Mouse (Mus musculus) gastrocnemius, postnatal 4 days (tissue): Measurements from ENCODE around the gene Dock4. TPM values are rescaled to one million over a fixed set of nuclear protein-coding genes. Genes with fewer than 3 reads are reported as not detected.

Experiments
- DNase-seq, 2 experiments: peaks; one replicate each; pipeline ENCODE4 v3.0.0; 2021 to 2022; ENCODE audit warnings: low spot score in 2 of 2, mixed read lengths in 2 of 2
- total RNA-seq, 2 experiments: library from RNA; stranded (reverse); gene quantifications; 2 replicates each; pipeline ENCODE4 v1.2.3; 2021

The Dock4 gene
- total RNA-seq, 2 experiments from 2014 or later = 20.7 to 23.4 TPM

- no peak for DNase-seq
Measured at GRCm38 (mm10) chr12:40459673-40460265, 14.0 kb downstream of the Dock4 start.

- DNase-seq = no peak
Measured at GRCm38 (mm10) chr12:40462693-40463235, 17.0 kb downstream of the Dock4 start.

DNA sequence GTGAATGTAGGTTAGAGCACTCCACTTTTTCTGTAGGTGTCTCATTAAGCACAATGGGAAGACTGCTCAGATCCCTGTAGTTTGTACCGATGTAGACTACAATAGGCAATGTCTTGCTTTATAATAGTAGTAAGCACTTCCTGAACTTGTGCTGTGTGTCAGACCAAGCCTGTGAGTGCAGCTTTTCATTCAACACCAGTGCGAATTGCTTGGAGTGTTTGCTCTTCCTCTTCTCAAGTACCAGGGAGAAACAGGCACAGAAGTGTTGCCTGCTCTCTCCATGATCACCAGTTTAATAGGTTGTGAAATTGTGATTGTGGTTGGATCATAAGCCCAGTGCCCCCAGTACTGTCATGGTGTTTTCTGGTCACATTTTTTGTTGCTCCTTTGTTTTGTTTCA, 18.1 kb downstream of the Dock4 start:
- no peak for DNase-seq

DNA sequence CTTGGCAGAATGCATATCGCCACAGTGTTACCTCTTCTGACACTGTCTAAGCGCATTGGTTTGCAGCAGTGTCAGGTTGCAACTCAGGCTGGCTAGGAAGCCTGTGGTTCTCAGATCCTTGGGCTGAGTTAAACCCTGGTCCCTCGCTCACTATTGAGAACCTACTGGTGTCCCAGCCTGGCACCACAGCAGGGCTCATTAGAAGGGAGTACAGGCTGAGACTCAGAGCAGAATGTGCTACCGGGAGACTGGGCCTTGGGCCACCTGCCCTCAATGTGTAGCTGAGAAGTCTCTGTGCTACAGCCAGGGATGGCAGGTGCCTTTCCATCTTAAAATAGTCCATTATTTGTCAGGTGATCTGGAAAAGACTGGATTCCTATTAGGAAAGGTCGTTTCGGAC, 18.5 kb downstream of the Dock4 start:
- no peak for DNase-seq

GRCm38 (mm10) chr12:40468235-40468634, 22.5 kb downstream of the Dock4 start:
- DNase-seq = no peak

GRCm38 (mm10) chr12:40469009-40469408, 23.3 kb downstream of the Dock4 start:
- no peak for DNase-seq

DNA sequence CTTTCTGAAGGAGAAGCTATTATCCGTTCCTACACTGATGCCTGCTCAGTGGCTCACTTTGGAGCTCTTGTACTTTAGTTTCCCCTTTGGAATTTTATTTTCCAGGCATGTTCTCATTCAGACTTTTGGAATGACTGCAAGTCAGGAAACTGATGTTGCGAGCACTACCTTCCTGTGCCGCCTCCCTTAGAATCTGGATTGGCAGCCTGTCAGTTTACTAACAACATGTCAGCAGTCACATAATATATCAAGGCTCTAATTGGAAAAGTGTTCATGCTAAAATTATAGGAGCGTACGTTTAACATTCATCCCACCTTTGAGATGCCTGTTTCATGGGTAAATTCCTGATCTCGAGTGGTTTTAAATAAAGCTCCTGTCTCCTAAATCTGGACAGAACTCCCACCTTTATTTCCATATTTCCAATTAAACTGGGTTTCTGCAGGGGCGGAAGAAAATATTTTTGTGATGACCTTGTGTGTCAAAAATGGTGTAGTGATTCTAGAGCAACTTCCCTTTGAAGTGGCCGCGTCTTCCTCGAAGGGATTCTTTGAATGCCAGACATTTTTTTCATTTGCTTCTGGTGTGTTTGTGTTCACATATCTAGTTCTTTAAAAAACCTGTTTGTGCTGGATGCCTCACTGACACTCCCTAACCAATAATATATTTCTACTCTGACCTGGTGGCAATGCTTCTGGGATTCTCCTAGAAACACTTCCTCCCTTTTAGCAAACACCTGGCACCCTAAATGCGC, 26.1 kb downstream of the Dock4 start:
- no peak for DNase-seq

DNA sequence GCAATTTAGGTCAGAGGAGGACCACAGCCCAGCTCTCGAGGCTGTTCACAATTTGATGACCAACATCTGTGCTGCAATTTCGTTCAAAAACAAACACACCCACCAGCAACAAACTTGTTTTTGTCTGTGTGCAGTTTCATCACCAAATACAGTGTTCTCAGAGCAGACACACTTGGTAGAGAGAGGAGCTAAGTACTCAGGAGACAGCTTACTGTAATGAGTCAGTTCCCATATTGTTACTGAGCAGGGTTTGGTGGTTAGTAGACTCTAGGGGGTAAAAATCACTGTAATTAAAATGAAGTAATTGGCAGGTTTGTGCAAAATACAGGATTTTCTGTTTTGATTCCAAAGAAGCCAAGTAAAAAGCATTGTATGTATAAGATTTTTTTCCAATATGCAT, 28.0 kb downstream of the Dock4 start:
- no peak for DNase-seq

GRCm38 (mm10) chr12:40477621-40478452, 32.1 kb downstream of the Dock4 start:
- DNase-seq = peak in 1 of 2 experiments; percentile 29

- DNase-seq = no peak
Measured at GRCm38 (mm10) chr12:40484224-40484623, 38.5 kb downstream of the Dock4 start.

DNA sequence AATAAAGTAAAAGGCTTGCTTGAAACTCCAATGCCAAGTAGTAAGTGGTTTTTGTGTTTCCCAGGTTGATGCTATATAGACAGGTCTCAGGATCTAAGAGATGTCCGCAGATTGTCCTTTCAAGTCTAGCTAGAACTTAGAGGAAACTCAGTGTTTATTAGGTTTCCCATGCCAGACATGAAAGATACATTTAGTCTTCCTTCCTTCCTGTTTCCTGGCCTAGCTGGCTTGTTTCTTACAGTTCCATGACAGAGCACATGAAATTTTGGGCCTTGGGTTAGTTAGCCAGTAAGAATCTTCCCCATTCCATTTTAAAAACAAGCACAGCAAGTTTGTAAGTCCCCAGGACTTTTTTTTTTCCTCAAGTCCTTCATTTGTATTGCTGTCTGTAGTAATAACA, 39.5 kb downstream of the Dock4 start:
- no peak for DNase-seq

- no peak for DNase-seq
Measured at GRCm38 (mm10) chr12:40486047-40486837, 40.5 kb downstream of the Dock4 start.

- no peak for DNase-seq
Measured at GRCm38 (mm10) chr12:40496387-40496786, 50.6 kb downstream of the Dock4 start.

DNA sequence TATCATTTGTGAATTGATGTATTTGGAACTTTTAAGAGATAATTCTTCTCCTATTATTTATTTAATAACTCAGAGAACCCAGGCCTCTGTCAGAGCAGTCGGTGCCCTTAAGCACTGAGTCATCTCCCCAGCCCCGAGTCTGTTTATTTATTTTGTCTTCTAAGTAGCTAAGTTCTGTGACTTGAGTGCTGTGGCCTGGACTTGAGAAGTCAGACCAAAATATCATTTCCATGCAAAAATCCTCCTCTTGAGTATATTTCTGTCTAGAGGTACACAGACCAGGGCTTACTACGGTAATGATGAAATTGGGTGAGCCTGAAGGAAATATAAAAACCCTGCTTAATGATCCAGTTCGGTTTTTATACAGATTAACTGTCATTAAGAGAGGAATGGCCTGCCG, 52.1 kb downstream of the Dock4 start:
- DNase-seq = no peak

- DNase-seq = no peak
Measured at GRCm38 (mm10) chr12:40498250-40498671, 52.5 kb downstream of the Dock4 start.

- DNase-seq = peak; percentile 19 to 42
Measured at GRCm38 (mm10) chr12:40498928-40499626, 53.3 kb downstream of the Dock4 start.

- peak; percentile 18 to 51 for DNase-seq
Measured at GRCm38 (mm10) chr12:40499627-40500329, 54.0 kb downstream of the Dock4 start.

DNA sequence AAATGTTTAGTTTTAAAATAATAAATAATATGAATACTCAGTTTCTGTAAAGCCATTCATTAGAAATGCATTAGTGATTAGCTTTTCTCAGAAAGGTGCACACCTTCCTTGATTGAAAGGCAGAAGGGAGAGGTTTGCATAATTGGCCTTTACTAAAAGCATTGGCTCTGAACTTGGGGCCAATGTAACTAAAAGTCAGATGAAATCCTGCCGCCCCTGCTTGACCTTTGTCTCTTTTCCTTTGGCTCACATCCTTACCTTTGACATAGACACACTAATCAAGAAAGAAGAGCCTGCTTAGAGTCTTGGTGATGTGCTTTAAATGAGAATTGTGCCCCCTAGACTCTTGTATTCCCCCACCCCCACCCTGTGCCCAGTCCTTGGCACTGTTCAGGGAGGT, 55.4 kb downstream of the Dock4 start:
- no peak for DNase-seq

DNA sequence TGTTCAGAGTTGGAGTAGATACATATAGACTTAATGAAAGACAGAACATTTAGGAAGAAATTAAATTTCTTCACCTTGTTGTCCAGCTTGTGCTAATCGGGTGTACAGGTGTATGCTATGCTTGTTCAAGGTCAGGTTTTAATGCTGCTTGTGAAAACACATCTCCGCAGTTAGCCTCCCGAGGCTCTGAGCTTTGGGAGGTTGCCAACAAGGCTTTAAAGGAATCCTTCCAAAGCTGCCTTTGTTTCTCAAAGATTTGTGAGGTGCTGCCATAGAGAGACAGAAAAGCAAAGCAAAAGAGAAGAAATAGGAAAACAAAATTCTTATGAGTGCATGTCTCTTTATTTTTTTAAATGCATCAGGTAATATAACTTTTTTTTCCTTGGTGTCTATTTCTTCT, 57.8 kb downstream of the Dock4 start:
- DNase-seq = no peak

DNA sequence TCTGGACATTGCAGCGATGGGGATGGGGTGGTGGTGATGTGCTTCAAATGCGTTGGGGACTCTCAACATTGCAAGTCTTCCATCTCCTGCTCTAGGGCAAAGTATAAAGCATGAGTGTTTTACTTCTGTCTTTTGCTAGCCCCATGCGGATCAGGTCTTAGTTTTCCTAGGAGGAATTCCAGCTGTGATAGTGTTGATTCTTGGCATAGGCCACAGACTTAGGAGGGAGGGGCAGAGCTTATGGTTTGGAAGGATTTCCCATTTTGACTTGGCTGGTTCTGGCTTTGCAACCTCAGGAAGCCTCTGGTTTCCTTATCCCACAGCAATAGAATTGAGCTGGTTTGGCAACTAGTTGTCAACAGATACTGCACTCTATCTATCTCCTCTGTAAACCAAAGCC, 58.9 kb downstream of the Dock4 start:
- no peak for DNase-seq
